Mouse (Mus musculus): ENCODE results near the gene Zfp280b.
"Not testable (repeated sequence)": the region's sequence is repeated elsewhere in the genome, so short reads cannot be mapped to it uniquely, and the experiment has no call there.

Zfp280b gene

DNA sequence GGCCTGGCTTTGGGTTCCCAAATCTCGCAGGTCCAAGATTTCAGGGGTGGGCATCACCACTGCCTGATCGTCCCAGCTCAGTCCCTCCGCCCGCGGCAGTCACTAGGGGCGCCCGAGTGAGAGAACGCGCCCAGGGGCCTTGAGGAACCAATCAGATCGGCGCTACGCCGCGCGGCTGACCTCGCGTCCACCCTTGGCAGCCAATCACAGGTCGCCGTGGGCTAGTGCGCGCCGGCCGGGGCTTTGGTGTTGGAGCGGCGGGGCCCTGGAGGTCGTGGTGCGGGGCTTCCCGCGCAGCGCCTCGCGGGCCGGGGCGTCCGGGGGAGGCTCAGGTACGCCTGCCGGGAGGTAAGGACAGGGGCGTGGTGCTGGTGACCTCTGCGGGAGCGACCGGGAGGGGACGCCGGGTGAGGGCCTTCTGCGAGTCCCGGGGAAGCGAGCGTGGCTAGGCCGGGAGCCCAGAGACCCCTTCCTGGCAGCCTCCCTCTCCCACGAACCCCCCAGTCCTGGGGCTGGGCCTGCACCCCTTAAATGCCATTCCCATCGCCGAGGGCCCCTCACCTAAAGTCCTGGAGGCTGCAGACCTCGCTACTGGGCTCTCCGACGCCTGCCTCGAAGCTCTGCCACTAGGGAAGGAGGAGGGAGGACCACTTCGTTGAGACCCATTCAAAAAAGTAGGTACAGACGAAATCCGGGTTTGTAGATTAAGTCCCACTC is at the start of gene Zfp280b:
Gene Zfp280b, plus strand, starts transcription at position 249 of the 717 bp plus-strand sequence.
- peak; percentile 88 for DNase-seq (ENCODE audit: low spot score)

DNA sequence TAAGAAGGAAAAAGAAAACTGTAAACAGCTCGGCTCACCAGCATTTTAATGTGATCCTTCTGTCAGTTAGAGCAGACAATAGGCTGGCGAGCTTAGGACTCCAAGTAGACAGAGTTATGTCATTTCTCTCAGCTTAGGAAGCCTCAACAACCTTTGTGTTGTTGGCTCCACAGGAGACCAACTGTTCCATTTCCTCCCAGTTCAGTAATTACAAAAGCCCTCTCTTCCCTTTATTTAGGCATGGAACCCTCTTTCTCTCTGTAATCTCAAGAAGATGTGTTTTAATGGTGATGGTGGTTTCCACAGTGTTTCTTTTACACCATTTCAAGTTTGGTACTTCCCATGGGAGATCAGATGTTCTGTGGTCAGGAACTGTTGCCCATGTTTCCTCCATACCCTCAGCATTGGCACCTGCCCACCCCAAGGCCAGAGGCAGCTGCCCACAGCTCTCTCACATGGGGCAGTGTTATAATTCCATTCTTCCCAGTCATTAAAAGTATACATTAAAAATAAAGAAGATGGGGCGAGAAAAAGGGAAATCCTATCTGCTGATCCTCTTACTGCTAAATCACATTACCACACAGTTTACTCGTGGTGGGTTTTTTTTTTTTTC is 41.9 kb upstream of the Zfp280b start:
- no peak for DNase-seq (ENCODE audit: low spot score)

DNA sequence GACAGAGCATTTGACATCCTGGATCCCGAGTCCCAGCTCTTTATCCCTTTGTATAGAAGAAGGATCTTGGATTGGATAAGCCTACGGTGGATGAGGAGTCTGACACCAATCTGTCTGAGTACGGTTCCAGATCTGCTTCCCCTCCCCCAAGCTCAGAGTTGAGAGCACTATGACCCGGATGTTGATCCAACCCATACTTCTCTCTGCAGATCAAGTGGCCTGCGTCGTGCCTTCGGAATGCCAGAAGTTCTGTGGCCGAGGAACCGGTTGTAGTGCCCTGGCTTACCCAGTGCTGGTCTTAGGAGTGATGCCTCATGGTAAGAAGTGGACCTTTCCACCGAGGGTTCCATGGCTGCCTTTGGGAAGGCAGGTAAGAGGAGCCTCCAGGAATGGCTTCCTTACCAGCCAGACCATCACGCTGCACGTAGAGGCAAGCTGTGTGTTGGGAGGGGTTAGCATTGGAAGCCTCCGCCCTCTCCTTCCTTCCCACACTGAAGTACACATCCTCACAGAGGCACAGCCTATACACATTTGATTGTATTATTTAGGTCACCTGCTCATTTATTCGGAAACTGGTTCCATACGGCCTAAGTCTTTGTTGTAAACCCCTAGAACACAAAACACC is 38.7 kb upstream of the Zfp280b start:
- DNase-seq (ENCODE audit: low spot score): no peak

DNA sequence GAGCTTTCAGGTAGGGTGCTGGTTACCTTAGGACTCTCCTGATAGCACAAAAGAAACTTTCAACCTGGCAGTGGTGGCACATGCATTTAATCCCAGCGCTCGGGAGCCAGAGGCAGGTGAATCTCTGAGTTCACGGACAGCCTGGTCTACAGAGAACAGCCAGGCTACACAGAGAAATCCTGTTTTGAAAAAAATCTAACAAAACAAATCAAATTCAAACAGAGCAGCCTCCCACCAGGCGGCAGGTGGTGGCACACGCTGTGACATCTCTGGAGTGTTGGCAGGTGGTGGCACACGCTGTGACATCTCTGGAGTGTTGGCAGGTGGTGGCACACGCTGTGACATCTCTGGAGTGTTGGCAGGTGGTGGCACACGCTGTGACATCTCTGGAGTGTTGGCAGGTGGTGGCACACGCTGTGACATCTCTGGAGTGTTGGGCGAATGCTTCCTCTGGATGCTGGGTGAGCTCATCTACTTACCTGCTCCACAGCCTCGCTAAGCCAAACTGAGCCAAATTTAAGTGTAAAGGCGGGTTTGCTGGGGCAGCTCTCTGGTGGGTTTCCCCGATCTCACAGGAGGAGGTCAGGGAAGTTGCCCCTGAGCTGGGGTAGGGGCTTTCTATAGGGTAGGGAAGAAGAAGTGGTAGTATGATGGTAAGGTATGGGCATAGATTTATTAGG is 37.8 kb upstream of the Zfp280b start:
- not testable (repeated sequence) for DNase-seq (ENCODE audit: low spot score)

DNA sequence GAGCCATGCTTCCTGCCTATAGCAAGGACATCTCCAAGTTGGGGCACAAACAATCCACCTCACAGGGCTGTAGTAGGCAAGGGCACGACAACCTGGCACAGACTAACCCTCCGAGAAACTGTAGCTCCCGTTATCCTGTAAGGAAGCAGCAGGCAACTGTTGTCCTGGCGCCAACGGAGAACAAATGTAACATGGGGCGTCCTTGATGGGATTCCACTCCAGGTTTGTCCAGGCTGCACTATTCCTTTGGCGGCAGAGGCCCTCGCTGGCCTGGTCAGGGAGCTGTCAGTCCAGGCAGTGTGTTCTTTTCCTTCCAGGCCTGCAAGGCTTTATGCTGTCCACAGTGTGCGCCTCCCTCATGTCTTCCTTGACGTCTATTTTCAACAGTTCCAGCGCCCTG is 37.0 kb upstream of the Zfp280b start:
- no peak for DNase-seq (ENCODE audit: low spot score)

DNA sequence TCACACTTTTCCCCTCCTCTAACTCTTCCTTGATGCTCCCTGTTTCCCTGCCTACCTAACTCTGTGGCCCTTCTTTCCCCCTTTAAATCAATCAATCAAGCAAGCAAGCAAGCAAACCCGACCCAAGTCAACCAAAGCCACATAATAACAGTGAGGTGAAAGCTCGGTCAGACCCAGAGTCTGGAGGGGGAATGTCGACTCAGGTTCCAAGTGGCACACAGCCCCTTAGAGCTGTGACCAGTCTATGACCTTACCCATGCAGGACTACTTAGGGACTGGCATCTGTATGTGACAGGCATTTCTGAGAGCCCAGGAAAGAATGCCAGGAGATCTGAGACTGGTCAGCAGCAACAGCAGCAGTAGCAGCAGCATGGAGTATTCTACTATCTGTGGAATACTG is 36.1 kb upstream of the Zfp280b start:
- no peak for DNase-seq (ENCODE audit: low spot score)

DNA sequence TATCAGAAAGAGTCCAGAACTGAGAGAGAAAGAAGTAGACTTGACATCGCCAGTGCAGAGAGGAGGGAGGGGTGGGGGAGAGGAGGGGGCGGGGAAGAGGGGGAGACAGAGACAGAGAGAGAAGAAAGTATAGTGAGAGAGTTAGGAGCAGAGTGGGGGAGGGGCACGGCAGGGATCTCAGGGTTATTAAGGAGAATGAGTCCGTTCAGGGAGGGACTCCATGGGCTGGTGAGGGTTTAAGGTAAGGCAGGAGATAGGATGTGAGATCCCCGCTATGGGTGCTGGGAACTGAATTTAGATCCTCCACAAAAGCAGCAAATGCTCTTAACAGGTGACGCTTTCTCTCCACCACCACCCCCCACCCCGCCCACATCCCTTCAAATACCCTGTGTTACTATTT is 31.3 kb upstream of the Zfp280b start:
- no peak for DNase-seq (ENCODE audit: low spot score)

DNA sequence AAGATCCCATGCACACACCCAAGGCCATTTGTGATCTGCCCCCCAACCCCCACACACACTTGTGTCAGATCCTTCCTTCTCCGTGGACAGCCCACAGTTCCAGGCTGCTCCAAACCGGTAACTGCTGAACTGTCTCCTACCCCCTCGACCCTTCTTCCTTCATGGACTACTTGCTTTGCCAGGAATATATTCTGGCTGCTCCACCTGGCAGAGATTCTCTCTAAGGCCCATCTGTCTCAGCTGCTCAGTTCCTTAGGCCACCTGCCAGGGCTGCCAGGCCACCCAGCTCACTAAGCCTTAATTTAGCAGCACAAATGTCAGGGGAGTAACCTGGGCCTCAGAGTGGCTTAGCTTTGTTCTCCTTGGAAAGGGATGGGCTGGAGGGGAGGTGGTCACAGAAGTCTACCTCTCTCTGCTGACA is 30.3 kb upstream of the Zfp280b start:
- DNase-seq (ENCODE audit: low spot score): no peak

DNA sequence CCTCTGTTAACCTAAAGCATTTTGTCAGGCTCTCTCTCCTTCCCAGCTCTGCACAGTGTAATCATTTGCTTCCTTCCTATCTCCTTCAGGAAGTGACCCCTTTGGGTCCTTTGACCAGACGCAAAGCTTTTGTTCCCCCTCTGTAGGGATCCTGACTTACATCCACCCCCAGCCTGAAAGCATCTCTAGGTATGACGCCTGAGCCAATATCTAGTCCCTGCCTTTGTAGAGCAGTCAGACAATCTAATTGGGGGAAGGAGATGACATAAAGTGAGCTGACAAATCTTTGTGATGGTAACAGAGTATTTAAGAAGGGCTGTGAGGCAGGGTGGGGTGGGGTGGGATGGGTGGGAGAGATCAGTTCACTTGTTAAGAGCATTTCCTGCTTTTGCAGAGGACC is 29.8 kb upstream of the Zfp280b start:
- DNase-seq (ENCODE audit: low spot score): no peak

DNA sequence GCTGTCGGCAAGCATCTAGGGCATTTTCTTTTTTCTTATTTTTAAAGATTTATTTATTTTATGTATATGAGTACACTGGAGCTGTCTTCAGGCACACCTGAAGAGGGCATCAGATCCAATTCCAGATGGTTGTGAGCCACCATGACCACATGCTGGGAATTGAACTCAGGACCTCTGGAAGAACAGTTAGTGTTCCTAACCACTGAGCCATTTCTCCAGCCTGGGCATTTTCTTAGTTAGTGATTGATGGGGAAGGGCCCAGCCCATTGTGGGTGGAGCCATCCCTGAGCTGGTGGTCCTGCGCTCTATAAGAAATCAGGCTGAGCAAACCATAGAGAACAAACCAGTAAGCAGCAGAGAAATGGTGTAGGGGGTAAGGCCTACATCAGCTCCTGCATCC is 29.2 kb upstream of the Zfp280b start:
- DNase-seq (ENCODE audit: low spot score): no peak

DNA sequence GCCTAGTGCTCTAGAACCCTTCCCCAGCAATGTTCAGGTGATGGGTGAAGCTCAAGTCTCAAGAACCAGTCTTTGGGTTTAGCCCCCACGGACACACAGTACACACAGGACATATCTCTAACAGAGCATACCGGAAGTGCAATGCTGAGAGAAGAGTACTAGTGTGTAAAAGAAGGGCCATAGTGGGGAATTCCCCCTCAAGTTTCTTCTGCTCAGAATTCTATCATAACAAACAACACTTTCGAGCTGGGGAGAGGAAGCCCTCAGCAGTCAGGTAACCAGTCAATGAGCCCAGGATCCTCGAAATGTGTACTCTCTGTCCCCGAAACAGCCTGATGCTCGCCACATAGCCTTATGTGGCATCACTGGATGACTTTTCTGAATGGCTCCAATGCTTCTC is 26.1 kb upstream of the Zfp280b start:
- no peak for DNase-seq (ENCODE audit: low spot score)

DNA sequence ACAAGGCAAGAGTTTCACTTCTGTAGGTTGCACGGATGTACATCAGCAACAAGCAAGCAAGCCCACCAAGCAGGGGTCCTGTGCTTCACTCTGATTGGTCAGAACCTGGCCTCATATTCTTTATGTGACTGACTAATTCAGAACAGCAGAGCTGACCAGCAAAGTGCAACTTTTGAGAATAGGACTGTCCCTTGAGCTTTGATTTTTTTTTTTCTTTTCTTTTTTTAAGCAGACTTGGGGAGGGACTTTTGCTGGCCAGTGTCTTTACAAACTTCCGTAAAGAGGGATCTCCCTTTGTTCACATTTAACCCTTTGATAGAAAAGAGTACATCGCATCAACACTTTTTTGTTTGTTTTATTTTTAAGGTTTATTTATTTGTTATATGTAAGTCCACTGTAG is 22.6 kb upstream of the Zfp280b start:
- no peak for DNase-seq (ENCODE audit: low spot score)

DNA sequence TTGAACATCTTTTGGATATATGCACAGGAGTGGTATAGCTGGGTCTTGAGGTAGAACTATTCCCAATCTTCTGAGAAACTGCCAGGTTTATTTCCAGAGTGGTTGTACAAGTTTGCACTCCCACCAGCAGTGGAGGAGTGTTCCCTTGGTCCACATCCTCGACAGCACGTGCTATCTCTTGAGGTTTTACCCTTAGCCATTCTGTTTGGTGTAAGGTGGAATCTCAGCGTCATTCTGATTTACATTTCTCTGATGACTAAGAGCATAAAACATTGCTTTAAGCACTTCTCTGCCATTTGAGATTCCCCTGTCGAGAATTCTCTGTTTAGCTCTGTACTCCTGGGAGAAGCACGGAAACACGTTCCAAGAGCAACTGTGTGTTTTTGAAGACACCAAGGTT is 19.5 kb upstream of the Zfp280b start:
- no peak for DNase-seq (ENCODE audit: low spot score)

DNA sequence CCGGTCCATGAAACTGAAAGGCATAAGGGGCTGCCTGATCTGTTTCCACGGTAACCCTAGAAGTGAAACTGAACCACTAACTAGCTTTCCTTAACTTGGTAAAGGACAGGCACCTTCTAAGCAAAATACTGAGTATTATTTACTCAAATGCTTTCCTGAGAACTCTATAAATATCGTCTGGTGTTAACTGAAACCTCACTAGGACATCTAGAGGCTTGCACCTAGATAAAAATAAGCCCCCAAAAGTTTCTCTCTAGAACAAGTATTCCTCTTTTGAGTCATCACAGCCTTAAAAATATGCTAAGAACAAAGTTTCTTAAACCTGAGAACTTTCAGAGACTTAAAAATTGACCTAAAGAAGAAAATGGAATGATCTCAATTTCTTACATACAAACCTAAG is 15.6 kb upstream of the Zfp280b start:
- DNase-seq (ENCODE audit: low spot score): no peak

DNA sequence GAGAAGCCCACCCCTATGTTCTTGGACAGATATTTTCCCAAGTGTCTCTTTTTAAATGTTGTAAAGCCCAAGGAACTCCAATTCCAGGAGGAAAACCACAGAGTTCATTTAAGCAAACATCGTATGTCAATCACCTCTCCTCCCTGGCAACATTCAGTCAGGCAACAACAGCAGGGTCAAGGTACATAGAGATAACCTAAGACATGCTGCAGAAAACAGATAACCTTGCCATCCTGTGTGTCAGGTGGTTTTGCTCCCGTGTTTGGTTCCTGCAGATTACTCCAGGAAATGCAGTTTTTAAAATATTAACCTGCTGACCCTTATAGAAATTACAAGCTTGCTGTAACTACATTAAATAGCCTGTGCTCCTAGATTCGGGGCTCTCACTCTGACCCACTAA is 10.7 kb upstream of the Zfp280b start:
- DNase-seq (ENCODE audit: low spot score): no peak

DNA sequence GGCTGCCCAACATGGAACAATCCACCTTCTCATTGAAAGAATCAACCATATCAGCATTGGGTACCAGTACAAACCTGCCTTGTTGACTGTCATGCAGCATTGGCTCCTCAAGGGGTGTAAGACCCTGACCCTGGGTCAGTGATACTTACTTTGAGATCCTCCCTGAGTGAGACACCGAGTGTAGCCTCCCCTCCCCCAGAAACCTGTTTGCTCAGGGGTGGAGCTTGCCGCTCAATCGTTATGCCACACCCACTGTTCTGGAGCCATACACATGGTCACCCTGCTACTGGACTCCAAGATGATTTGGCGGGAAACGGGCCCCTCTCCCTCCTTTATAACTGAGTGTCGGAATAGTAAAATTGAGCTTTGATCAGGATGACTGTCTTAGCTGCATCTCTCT is 8.5 kb upstream of the Zfp280b start:
- DNase-seq (ENCODE audit: low spot score): no peak

DNA sequence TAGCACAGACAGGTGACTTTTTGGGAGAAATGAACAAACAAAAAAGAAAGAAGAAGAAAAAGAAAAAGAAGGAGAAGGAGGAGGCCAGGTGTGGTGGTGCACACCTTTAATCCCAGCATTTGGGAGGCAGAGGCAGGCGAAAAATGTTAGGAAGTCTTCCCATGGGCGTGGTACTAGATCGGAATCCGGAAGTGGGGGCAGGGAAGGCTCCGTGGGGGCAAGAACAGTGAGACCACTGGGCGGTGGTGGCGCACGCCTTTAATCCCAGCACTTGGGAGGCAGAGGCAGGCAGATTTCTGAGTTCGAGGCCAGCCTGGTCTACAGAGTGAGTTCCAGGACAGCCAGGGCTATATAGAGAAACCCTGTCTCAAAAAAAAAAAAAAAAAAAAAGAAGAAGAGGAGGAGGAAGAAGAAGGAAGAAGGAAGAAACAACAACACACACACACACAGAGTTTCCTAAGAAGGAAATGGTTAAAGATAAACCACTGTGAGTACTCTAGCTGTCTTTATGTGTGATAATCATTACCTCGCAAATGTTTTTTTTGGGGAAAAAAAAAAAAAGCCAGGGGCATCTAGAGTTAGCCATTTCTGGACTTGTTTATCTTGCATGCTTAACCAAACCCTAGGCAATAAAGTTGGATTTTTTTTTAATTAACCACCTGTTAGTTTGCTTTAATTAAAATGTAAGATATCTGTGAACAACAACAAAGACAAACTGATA is 6.8 kb upstream of the Zfp280b start:
- no peak for DNase-seq (ENCODE audit: low spot score)

DNA sequence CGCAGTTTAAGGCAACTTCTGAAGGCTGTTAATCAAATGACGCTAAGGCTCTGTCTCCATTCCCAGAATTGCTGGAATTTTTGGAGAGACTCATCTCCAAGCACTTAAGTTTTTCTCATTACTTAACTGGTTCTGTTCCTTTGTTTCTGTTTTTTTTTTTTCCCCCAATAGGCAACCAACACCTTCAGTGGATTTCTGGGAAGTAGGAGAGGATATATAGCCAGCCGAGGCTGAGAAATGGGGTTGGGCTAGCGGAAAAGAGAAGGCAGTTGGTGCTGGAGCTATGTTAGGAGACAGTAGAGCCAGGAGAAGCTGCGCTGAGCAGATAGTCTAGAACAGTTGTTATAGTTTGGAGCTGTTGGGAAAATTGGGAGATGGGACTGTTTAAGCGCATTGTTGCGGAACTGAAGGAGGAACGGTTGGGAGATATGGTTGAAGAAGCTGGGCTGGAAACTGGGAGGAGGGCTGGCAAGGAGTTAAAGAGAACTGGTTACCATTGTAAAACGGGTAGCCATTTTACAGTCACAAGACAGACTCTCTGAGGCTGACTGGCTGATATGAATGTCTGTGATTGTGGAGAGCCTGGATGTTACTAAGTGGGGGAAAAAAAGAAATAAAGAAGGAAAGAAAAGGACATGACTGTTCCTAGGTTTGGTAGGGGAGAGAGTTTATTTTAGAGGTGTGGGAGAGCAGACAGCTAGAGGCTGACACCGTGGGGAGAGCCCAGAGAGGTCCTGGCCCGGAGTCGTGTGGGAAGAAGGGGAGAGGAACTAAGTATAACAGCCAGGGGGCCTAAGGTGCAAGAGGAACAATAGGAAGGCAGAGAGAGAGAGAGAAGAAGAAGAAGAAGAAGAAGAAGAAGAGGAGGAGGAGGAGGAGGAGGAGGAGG is 5.1 kb upstream of the Zfp280b start:
- DNase-seq (ENCODE audit: low spot score): no peak

DNA sequence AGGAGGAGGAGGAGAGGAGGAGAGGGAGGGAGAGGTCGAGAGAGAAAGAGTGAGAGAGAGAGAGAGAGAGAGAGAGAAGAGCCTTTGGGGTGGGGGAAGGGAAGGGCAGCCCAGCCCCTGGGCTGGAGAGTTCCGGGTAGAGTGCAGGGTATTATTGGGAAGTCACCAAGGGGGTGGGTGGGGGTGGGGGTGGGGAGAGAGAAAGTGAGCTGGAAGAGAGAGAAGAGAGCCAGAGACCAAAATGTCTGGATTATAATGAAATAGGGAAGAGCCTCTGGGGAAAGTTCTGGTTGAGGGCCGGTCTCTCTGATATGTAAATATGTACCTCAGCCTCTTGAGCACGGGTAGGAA is 4.5 kb upstream of the Zfp280b start:
- no peak for DNase-seq (ENCODE audit: low spot score)

DNA sequence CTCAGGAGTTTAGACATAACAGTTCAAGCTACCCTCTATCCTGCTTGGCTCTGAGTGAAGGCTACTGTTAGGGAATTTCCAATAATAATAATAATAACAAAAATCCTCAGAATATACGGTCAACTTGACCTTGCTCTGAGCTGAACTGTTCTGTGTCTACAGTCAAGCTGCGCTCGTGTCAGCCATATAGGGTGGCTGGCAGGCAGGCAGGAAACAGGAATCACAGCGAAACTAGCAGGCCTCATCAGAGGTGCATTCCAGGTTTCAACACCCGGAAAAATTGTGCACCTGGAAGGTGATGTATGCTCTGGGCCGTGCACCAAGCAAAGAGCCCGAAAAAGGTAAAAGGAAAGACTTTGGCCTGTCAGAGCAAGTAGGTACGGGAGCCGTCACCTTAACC is 4.1 kb upstream of the Zfp280b start:
- DNase-seq (ENCODE audit: low spot score): no peak

DNA sequence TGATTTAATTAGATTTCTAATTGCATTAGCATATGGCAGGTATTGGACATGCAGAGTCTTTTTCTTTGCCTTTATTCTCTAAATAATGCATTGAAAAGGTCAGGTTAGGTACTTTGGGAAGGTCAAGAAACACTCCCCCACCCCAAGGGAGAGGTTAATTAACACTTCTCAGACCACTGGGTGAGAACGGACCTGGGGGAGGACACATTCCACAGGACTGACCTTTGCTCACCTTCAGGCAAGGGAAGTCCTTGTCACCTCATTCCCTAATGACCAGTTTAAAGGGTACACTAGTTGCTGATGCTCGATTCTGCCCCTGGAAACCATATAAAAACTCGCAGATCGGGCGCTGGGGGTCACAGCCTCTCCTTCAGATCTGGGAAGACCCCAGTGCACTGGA is 3.2 kb upstream of the Zfp280b start:
- DNase-seq (ENCODE audit: low spot score): no peak

DNA sequence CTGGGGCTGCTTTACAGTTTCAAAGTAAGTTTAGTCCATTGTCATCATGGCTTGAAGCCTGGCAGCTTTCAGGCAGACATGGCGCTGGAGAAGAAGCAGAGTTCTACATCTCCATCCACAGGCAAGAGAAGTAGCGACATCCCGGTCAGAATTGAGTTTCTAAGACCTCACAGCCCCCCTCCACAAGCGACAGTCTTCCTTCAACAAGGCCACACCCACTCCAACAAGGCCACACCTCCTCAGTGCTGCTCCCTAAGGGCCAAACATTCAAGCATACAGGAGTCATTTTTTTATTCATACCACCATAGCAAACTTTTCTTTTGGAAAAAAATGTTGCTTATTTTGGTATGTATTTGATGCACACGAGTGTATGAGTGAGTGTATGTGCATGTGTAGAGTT is 2.0 kb upstream of the Zfp280b start:
- DNase-seq (ENCODE audit: low spot score): no peak

Measured in layer of hippocampus, adult 9-10 months (tissue).